Mouse (Mus musculus): ENCODE results near the gene Pzp.

Gene Pzp

GRCm38 (mm10) chr6:128440238-128440637 is 86.3 kb downstream of the Pzp start:
- in situ Hi-C loops (cut with MboI; ENCODE audit: low pct_unique_long_range_greater_than_20kb in 1 of 2, low sequenced_read_pairs in 2 of 2, unreplicated experiment in 1 of 2) = no loop called here

- in situ Hi-C loops (cut with MboI; ENCODE audit: low pct_unique_long_range_greater_than_20kb in 1 of 2, low sequenced_read_pairs in 2 of 2, unreplicated experiment in 1 of 2) = no loop called here
These were observed 87.6 kb downstream of the Pzp start for GRCm38 (mm10) chr6:128438871-128439341.

DNA sequence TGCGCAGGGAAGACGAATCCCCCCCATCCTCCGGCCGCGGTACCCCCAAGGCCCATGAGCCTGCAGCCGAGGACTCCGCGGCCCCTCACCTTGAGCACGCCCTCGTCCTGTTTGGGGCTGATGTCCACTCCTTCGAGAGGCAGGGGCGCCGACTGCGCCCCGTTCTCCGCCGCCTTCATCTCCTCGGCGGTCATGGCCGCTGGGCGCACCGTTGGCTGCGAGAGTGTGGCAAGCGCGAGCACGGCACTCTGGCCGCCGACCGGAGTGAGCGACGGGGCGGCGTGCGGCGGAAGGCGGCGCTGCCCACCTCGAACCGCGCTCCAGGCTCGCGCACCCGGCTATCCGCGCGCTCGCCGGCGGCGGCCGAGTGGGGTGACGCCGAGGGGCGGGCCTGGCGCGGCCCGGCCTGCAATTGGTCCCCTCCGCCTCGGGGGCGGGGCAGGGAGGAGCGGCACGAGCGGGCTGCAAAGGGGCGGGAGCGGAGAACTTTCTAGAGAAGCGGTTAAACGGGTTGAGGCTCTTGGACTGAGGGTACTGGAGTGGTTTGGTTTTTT is 88.1 kb downstream of the Pzp start, which contains the start of gene Fkbp4:
Gene Fkbp4 (minus strand): TSS at position 361 of the 554 bp plus-strand sequence.
- in situ Hi-C loops (cut with MboI; ENCODE audit: low pct_unique_long_range_greater_than_20kb in 1 of 2, low sequenced_read_pairs in 2 of 2, unreplicated experiment in 1 of 2) = no loop called here

- in situ Hi-C loops (cut with MboI; ENCODE audit: low pct_unique_long_range_greater_than_20kb in 1 of 2, low sequenced_read_pairs in 2 of 2, unreplicated experiment in 1 of 2) = no loop called here
These were observed 88.7 kb downstream of the Pzp start for GRCm38 (mm10) chr6:128437731-128438316.

DNA sequence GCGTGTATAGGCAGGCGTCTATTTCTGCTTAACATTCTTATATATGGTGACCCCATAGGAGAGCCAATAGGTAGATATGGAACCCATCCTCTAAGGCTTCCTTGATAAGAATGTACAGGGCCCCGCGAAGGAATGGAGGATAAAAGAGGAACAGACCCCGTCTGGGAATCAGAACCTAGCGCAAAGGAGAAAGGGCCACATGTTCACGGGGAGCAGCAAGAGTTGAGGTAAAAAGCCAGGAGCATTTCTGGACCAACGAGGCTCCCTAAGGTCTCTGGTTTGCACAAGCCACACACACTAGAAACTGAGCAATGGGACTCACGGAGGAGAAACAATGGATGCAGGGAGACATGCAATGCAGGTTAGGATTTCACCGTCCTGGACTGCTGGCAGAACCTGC is 89.2 kb downstream of the Pzp start:
- in situ Hi-C loops (cut with MboI; ENCODE audit: low pct_unique_long_range_greater_than_20kb in 1 of 2, low sequenced_read_pairs in 2 of 2, unreplicated experiment in 1 of 2) = no loop called here

DNA sequence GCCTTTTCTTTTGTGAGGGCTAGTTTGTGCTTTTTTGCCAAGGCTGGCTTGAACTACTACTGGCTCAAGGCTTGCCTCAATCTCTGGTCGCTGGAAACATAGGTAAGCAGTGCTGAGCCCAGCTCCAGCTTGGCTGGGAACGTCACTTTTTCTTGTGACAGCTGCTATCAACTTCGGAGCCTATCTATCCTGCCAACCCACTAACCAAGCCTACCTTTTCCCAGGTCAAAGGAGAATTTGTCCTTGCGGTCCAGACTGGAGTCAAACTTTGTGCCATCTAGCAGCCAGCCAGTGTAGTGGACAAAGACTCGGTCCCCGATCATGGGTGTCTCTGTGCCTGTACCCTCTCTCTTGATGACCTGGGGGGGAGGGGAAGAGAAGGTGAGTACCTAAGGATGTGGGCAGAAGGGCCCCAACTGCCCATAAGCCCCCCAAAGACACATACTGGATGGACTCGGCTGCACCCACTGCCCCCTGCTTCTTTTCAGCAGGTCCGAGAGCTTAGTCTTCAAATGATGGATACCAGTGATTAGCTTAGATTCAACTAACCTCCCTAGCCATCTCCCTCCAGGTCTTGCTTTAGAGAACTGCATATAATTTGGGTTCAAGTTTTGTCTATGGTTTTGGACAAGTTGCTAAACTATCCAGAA is 90.0 kb downstream of the Pzp start:
- in situ Hi-C loops (cut with MboI; ENCODE audit: low pct_unique_long_range_greater_than_20kb in 1 of 2, low sequenced_read_pairs in 2 of 2, unreplicated experiment in 1 of 2) = no loop called here

- in situ Hi-C loops (cut with MboI; ENCODE audit: low pct_unique_long_range_greater_than_20kb in 1 of 2, low sequenced_read_pairs in 2 of 2, unreplicated experiment in 1 of 2) = no loop called here
These were observed 91.0 kb downstream of the Pzp start for GRCm38 (mm10) chr6:128435474-128435873.

All from mouse embryonic stem cell (cell line).